Mouse (Mus musculus) splenic B cell, adult 2 months (primary cell): ENCODE data around the gene Zfp319.
A peak's percentile ranks its signal among the peaks of the same experiment; 100 is the strongest.

ENCODE experiments used
- DNase-seq: peaks from one replicate; pipeline ENCODE4 v3.0.0-alpha.2; 2011; ENCODE audit warnings: low read depth, low spot score
- H3K27me3 ChIP-seq: 2 replicates; pipeline ENCODE4 v1.6.1; 2012; ENCODE audit warnings: mild to moderate bottlenecking, low read length, moderate library complexity, mixed read lengths; ENCODE audit not compliant: control insufficient read depth, poor library complexity, insufficient read depth, severe bottlenecking
- H3K36me3 ChIP-seq: 2 replicates; pipeline ENCODE4 v1.6.1; 2012; ENCODE audit warnings: mild to moderate bottlenecking, low read length, moderate library complexity, mixed read lengths; ENCODE audit not compliant: control insufficient read depth, poor library complexity, insufficient read depth, severe bottlenecking

Gene Zfp319

GRCm38 (mm10) chr8:95305526-95305925 is 26.2 kb downstream of the Zfp319 start:
- H3K27me3 ChIP-seq, result no peaks in the 10 kb centered on the region
- no peak for DNase-seq
- H3K36me3 ChIP-seq, result no peaks in the 10 kb centered on the region

GRCm38 (mm10) chr8:95302410-95302809 is 29.3 kb downstream of the Zfp319 start:
- peak; percentile 65 for DNase-seq
- Histone ChIP-seq H3K36me3 (no peaks in the 10 kb centered on the region), H3K27me3 (no peaks in the 10 kb centered on the region)

- no peak for DNase-seq
- H3K27me3 ChIP-seq, result no peaks in the 10 kb centered on the region
- no peaks in the 10 kb centered on the region for H3K36me3 ChIP-seq
These were observed 37.9 kb downstream of the Zfp319 start for GRCm38 (mm10) chr8:95293891-95294290.

- no peaks in the 10 kb centered on the region for H3K36me3 ChIP-seq
- DNase-seq, result no peak
- no peaks in the 10 kb centered on the region for H3K27me3 ChIP-seq
These were observed 38.6 kb downstream of the Zfp319 start for GRCm38 (mm10) chr8:95293172-95293571.

GRCm38 (mm10) chr8:95289066-95289650 is 42.6 kb downstream of the Zfp319 start:
- no peak for DNase-seq
- Histone ChIP-seq H3K36me3 (no peaks in the 10 kb centered on the region), H3K27me3 (no peaks in the 10 kb centered on the region; the same call in 1 of the 2 replicates)

- Histone ChIP-seq H3K36me3 (no peaks in the 10 kb centered on the region), H3K27me3 (no peaks in the 10 kb centered on the region)
- no peak for DNase-seq
These were observed 50.3 kb downstream of the Zfp319 start for GRCm38 (mm10) chr8:95281493-95281892.
